Mouse (Mus musculus) hindbrain, embryonic 12.5 days (tissue): ENCODE data around the gene Mboat1. TPM values are rescaled to one million over a fixed set of nuclear protein-coding genes. Genes with fewer than 3 reads are reported as not detected.

Source experiments
- ATAC-seq: fragments of 200-750 bp; cut with Nextera tagmentation; 2 replicates; pipeline ENCODE4 v1.8.0; 2017; ENCODE audit warnings: moderate TSS enrichment; ENCODE audit not compliant: low FRiP score
- H3K27ac ChIP-seq: fragments of 300-500 bp; sonication (generic); 2 replicates; pipeline ENCODE4 v1.5.1; 2016; ENCODE audit warnings: mild to moderate bottlenecking
- H3K27me3 ChIP-seq: fragments of 300-500 bp; sonication (generic); 2 replicates; pipeline ENCODE4 v1.6.1; 2016; ENCODE audit warnings: mild to moderate bottlenecking
- H3K36me3 ChIP-seq: fragments of 300-500 bp; sonication (generic); 2 replicates; pipeline ENCODE4 v1.6.1; 2016; ENCODE audit warnings: mild to moderate bottlenecking
- H3K4me1 ChIP-seq: fragments of 300-500 bp; sonication (generic); 2 replicates; pipeline ENCODE4 v1.6.1; 2016
- H3K4me2 ChIP-seq: fragments of 300-500 bp; sonication (generic); replicated peaks from 2 replicates; pipeline ENCODE4 v1.6.1; 2016; ENCODE audit warnings: mild to moderate bottlenecking
- H3K4me3 ChIP-seq: fragments of 300-500 bp; sonication (generic); 2 replicates; pipeline ENCODE4 v1.5.1; 2016; ENCODE audit warnings: mild to moderate bottlenecking
- H3K9ac ChIP-seq: fragments of 300-500 bp; sonication (generic); 2 replicates; pipeline ENCODE4 v1.6.1; 2016; ENCODE audit warnings: mild to moderate bottlenecking, moderate library complexity
- H3K9me3 ChIP-seq: fragments of 300-500 bp; sonication (generic); replicated peaks from 2 replicates; pipeline ENCODE4 v1.6.1; 2016; ENCODE audit warnings: mild to moderate bottlenecking
- WGBS: fragments of 180-500 bp; shearing (Covaris S2); methylation state at CpG from one replicate; pipeline ENCODE4 v1.1.7; 2016; 5-methylcytosine and 5-hydroxymethylcytosine counted together
- polyA plus RNA-seq: library from polyadenylated mRNA; unstranded; fragments of >200 nt; fragmentation: Nextera tagmentation; extraction: Ambion mirVana; gene quantifications from 2 replicates; pipeline ENCODE4 v1.2.1, GENCODE M21; 2016

The Mboat1 gene
- polyA plus RNA-seq, 1 experiment from 2014 or later: 6.6 TPM

GRCm38 (mm10) chr13:30258802-30259201 is 122.5 kb downstream of the Mboat1 start:
- no peak overlapping the region for H3K4me2 ChIP-seq
- no peaks in the 10 kb centered on the region for H3K36me3 ChIP-seq
- no peaks in the 10 kb centered on the region for H3K27me3 ChIP-seq
- 61% methylated on average over 10 of the region's 10 CpGs for WGBS
- no peak for ATAC-seq
- no peaks in the 10 kb centered on the region for H3K9me3 ChIP-seq
- H3K9ac ChIP-seq: no peak overlapping the region
- peaks cover 4% of the 10 kb centered on the region for H3K4me1 ChIP-seq
- no peak overlapping the region for H3K4me3 ChIP-seq
- no peak overlapping the region for H3K27ac ChIP-seq

GRCm38 (mm10) chr13:30259326-30259725 is 123.0 kb downstream of the Mboat1 start:
- Histone ChIP-seq H3K9ac (no peak overlapping the region), H3K4me1 (no peaks in the 10 kb centered on the region), H3K4me3 (no peak overlapping the region), H3K4me2 (no peak overlapping the region), H3K36me3 (no peaks in the 10 kb centered on the region), H3K9me3 (no peaks in the 10 kb centered on the region), H3K27ac (no peak overlapping the region), H3K27me3 (no peaks in the 10 kb centered on the region)
- WGBS: 92% methylated on average over 9 of the region's 9 CpGs
- ATAC-seq: no peak

- H3K27me3 ChIP-seq: no peaks in the 10 kb centered on the region
- peak; percentile 64 for ATAC-seq
- WGBS: 12% methylated on average over 8 of the region's 8 CpGs
- H3K4me2 ChIP-seq: no peak overlapping the region
- no peak overlapping the region for H3K9ac ChIP-seq
- H3K9me3 ChIP-seq: no peaks in the 10 kb centered on the region
- H3K27ac ChIP-seq: no peak overlapping the region
- H3K4me1 ChIP-seq: no peaks in the 10 kb centered on the region
- no peak overlapping the region for H3K4me3 ChIP-seq
- no peaks in the 10 kb centered on the region for H3K36me3 ChIP-seq
Measured at GRCm38 (mm10) chr13:30259912-30260560, 123.7 kb downstream of the Mboat1 start.

- H3K27ac ChIP-seq: no peak overlapping the region
- no peak overlapping the region for H3K4me2 ChIP-seq
- WGBS: 81% methylated on average over 2 of the region's 2 CpGs
- H3K9me3 ChIP-seq: 0 out of 2 replicates have a peak, but pooled peaks cover 6% of the 10 kb centered on the region
- no peak overlapping the region for H3K4me3 ChIP-seq
- no peak overlapping the region for H3K9ac ChIP-seq
- no peak for ATAC-seq
- no peaks in the 10 kb centered on the region for H3K36me3 ChIP-seq
- H3K27me3 ChIP-seq: no peaks in the 10 kb centered on the region
- H3K4me1 ChIP-seq: no peaks in the 10 kb centered on the region
Measured at GRCm38 (mm10) chr13:30263681-30264080, 127.4 kb downstream of the Mboat1 start.

- ATAC-seq: no peak
- Histone ChIP-seq H3K36me3 (no peaks in the 10 kb centered on the region), H3K27me3 (no peaks in the 10 kb centered on the region), H3K9ac (no peak overlapping the region), H3K4me1 (no peaks in the 10 kb centered on the region), H3K27ac (no peak overlapping the region), H3K4me2 (no peak overlapping the region), H3K9me3 (0 out of 2 replicates have a peak, but pooled peaks cover 6% of the 10 kb centered on the region), H3K4me3 (no peak overlapping the region)
- 70% methylated on average over 12 of the region's 12 CpGs for WGBS
Measured at GRCm38 (mm10) chr13:30264303-30264702, 128.0 kb downstream of the Mboat1 start.

- Histone ChIP-seq H3K36me3 (no peaks in the 10 kb centered on the region), H3K9me3 (0 out of 2 replicates have a peak, but pooled peaks cover 6% of the 10 kb centered on the region), H3K4me3 (no peak overlapping the region), H3K4me2 (no peak overlapping the region), H3K4me1 (no peaks in the 10 kb centered on the region), H3K27me3 (no peaks in the 10 kb centered on the region), H3K9ac (no peak overlapping the region), H3K27ac (no peak overlapping the region)
- WGBS: 82% methylated on average over 5 of the region's 5 CpGs
- no peak for ATAC-seq
Measured at GRCm38 (mm10) chr13:30264765-30265164, 128.5 kb downstream of the Mboat1 start.

GRCm38 (mm10) chr13:30266036-30266435 is 129.7 kb downstream of the Mboat1 start:
- Histone ChIP-seq H3K4me3 (no peak overlapping the region), H3K27me3 (no peaks in the 10 kb centered on the region), H3K27ac (no peak overlapping the region), H3K9ac (no peak overlapping the region), H3K4me1 (no peaks in the 10 kb centered on the region), H3K36me3 (no peaks in the 10 kb centered on the region), H3K9me3 (0 out of 2 replicates have a peak, but pooled peaks cover 6% of the 10 kb centered on the region), H3K4me2 (no peak overlapping the region)
- ATAC-seq: no peak
- WGBS: 87% methylated on average over 11 of the region's 11 CpGs

GRCm38 (mm10) chr13:30272040-30272686 is 135.9 kb downstream of the Mboat1 start:
- no peaks in the 10 kb centered on the region for H3K9me3 ChIP-seq
- no peaks in the 10 kb centered on the region for H3K36me3 ChIP-seq
- WGBS: 19% methylated on average over 6 of the region's 6 CpGs
- no peak overlapping the region for H3K27ac ChIP-seq
- no peak overlapping the region for H3K9ac ChIP-seq
- H3K4me1 ChIP-seq: no peaks in the 10 kb centered on the region
- peak; percentile 74; the same call in 1 of the 2 replicates for ATAC-seq
- H3K4me3 ChIP-seq: no peak overlapping the region
- no peaks in the 10 kb centered on the region for H3K27me3 ChIP-seq
- H3K4me2 ChIP-seq: no peak overlapping the region

Other genes starting within 250 kb of the Mboat1 start
- gene E2f3, start 150.4 kb upstream of the Mboat1 start, polyA plus RNA-seq: 13.6 and 14.6 TPM in 2 replicates
- gene Agtr1a, start 200.0 kb downstream of the Mboat1 start, polyA plus RNA-seq: 2.3 TPM in 2 replicates